Mouse (Mus musculus): ENCODE measurements around the gene Gm1043. TPM values are rescaled to one million over a fixed set of nuclear protein-coding genes. Genes with fewer than 3 reads are reported as not detected.

Gm1043 gene
- polyA plus RNA-seq, 1 experiment = not detected

- Histone ChIP-seq H3K27ac (ENCODE audit: insufficient read depth, low read depth, low read length) (no peak overlapping the region), H3K4me1 (ENCODE audit: control insufficient read depth, insufficient read depth, low read length) (no peaks in the 10 kb centered on the region), H3K4me3 (ENCODE audit: insufficient read depth, low read length) (no peak overlapping the region)
- TF ChIP-seq CTCF (IDR thresholded peaks at IDR 0.05; ENCODE audit: low read depth, low read length) = no peak
- no peak for TF ChIP-seq POLR2A (IDR thresholded peaks at IDR 0.05; ENCODE audit: borderline replicate concordance, low read depth, low read length)
Measured at GRCm38 (mm10) chr5:37261734-37262133, 176.6 kb downstream of the Gm1043 start.

GRCm38 (mm10) chr5:37263816-37264215 lies 178.6 kb downstream of the Gm1043 start:
- Histone ChIP-seq H3K4me1 (ENCODE audit: control insufficient read depth, insufficient read depth, low read length) (no peaks in the 10 kb centered on the region), H3K4me3 (ENCODE audit: insufficient read depth, low read length) (no peak overlapping the region), H3K27ac (ENCODE audit: insufficient read depth, low read depth, low read length) (no peak overlapping the region)
- no peak for TF ChIP-seq CTCF (IDR thresholded peaks at IDR 0.05; ENCODE audit: low read depth, low read length)
- TF ChIP-seq POLR2A (IDR thresholded peaks at IDR 0.05; ENCODE audit: borderline replicate concordance, low read depth, low read length) = no peak

Other genes starting within 250 kb of the Gm1043 start
- not detected in 2 replicates for gene Ppp2r2c, start 216.9 kb upstream of the Gm1043 start, polyA plus RNA-seq (2012; ENCODE audit: insufficient read depth, insufficient read length, missing spikeins)
- 3.6 and 4.3 TPM in 2 replicates for gene Wfs1, start 96.2 kb upstream of the Gm1043 start, polyA plus RNA-seq (2012; ENCODE audit: insufficient read depth, insufficient read length, missing spikeins)
- 0.85 TPM in 1 of 2 replicates, not detected in the other for gene Crmp1, start 156.6 kb downstream of the Gm1043 start, polyA plus RNA-seq (2012; ENCODE audit: insufficient read depth, insufficient read length, missing spikeins)